Mouse (Mus musculus) liver, adult (tissue): ENCODE measurements around the gene Erp27.

Experiments
- GATA4 ChIP-seq: IDR thresholded peaks from 2 replicates; pipeline ENCODE4 v1.6.1; 2014; ENCODE audit warnings: mild to moderate bottlenecking, low read length; ENCODE audit not compliant: insufficient replicate concordance

The Erp27 gene

DNA sequence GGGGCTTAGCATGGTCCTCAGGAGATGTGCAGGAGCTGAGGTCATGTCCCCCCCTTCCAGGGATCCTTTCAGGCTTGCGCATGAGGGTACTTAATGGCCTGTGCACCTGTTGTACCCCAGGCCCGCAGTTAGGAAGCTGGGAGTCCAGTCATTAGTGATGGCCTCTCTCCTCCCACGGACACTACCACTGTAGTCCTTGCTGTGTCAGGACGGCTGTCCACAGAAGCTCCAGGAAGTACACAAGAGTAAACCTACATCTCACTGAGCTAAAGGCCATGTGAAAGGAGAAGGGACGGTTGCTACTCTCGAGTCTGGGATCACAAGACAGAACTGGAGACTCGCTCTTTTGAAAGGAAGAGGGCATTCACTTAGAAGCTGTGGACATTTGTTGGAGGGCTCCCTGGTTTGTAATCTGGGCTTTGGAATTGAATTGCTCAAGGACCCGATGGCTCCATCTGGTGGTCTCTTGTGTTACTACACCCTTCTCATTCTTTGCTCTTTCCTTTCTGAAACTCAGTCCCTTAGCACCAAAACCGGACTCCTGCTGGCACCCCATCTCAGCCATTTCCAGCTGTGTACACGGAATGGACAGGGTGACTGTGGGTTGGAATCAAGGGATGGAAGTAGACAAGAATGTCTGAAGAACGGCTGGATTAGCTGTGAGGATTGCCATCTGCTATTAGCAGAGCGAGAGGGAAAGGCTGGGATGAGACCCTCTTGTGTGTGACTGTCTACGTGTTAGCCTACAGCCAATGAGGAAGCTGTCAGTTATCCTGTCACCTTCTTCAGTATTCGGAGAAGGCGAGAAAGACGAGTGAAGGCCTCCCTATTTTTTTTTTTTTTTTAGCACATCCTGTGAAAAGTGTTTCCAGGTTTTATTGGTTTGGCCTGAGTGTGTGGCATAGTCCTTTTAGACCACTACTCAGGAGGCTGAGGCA is 1.4 kb downstream of the Erp27 start:
- no peak for TF ChIP-seq GATA4

- TF ChIP-seq GATA4, result no peak
Measured at GRCm38 (mm10) chr6:136917885-136918284, 4.1 kb downstream of the Erp27 start.

- TF ChIP-seq GATA4, result no peak
Measured at GRCm38 (mm10) chr6:136915721-136916395, 6.1 kb downstream of the Erp27 start.

- TF ChIP-seq GATA4, result no peak
Measured at GRCm38 (mm10) chr6:136914234-136914633, 7.7 kb downstream of the Erp27 start.

GRCm38 (mm10) chr6:136913384-136914126 is 8.4 kb downstream of the Erp27 start:
- no peak for TF ChIP-seq GATA4

DNA sequence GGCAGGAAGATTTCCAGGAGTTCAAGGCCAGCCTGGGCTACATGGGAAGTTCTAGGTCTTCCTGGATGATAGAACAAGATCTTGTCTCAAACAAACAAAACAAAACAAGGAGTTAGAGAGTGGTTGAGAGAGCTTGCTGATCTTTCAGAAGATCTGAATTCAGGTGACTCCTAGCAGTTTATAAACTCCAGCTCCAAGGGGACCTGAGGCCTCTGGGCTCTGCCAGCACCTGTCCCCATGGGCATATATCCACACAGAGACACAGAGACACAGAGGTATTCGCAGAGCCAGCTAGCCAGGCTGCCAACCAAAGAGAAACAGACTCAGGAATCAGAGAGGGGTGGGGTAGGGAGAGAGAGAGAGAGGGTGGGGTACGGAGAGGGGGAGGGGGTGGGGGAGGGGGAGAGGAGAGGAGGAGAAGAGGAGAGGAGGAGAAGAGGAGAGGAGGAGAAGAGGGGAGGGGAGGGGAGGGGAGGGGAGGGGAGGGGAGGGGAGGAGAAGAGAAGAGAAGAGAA is 9.2 kb downstream of the Erp27 start:
- no peak for TF ChIP-seq GATA4

- TF ChIP-seq GATA4, result no peak
Measured at GRCm38 (mm10) chr6:136910247-136910890, 11.6 kb downstream of the Erp27 start.

DNA sequence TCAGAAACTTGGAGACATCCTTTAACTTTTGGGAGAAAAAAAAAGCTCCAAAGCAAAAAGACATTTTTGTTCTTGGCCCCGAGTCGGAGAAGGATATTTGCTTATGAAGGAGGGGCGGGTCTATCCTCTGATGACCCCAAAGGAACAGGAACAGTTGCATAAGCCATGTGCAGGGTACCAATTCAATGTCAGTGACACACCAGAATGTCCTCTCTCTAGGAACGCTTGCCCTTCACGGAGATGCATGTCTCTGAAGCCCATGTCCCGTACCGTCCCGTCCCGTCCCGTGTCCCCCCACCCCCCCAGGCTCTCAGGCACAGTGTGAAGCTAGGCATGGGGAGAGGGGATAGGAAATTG is 15.1 kb downstream of the Erp27 start:
- TF ChIP-seq GATA4, result no peak

DNA sequence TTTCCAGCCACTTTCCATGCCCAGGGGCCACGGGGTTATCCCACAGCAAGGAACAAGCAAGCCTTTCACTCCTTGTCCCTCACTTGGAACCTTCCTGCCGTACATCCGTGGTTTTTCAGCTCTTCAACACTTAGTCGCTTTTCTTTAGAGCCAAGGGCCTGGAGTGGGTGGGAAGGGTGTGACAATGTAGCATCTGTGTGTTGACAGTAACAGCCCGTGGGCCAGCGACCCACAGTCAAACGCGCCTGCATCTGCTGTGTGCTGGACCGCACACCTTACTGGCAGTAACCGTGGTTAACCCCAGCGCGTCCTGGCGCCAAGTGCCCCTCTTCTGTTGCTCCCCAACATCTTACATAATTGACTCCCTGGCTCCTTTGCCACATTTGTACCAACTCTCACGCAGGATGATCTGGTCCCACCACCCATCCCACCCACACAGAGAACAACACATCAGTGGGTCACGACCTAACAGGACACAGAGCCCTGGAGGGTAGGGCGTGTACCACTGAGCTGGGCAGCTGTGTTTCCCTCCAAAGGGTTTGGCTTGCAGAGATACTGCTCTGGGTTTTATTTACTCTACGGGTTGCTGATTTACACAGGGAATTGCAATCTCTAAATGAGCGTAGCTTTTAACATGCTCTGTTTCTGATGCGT is 15.6 kb downstream of the Erp27 start:
- TF ChIP-seq GATA4, result no peak

DNA sequence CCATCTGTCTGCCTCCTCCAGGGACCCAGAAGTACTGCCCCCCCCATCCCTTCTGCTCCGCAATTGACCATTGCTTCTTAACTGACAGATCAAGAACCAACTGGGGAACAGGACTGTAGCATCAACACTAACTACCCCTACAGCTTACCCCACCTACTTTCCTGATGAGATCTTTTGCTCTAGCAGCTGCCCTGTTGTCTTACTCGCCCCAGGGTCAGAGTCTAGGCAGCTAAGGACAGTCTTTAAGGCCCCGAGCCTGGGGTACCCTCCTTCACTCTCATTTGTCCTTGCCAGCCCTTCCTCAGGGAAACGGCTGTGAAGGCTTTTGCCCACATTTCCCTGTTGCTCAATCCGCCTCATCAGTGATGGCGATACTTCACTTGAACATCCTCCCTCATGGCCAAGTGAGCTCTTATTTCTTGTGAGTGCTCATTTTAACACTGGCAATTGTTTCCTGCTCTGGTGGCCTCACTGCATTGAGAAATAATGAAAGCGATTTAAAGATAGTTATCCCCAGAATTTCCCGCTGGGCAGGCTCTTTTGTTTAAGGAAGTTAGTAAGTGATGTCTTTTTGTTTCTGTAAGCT is 18.0 kb downstream of the Erp27 start:
- no peak for TF ChIP-seq GATA4

GRCm38 (mm10) chr6:136902527-136902926 is 19.5 kb downstream of the Erp27 start:
- no peak for TF ChIP-seq GATA4

DNA sequence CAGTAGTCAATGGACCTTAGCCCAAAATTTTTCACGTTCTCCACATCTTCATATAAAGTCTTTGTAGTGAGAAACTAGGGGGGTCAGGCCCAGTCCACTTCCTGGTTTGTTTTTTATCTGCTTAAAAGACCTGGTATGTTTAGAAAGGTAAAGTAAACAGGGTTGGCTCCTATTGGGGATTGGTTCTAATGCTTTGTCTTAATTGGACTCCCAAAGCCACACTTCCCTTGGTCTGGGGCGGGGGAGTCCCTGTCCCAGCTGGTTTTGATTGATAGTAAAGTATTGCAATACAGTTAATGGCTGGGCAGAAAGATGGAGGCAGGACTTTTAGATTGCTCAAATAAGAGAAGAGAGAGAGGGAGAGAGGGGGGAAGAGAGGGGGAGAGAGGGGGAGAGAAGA is 21.0 kb downstream of the Erp27 start:
- no peak for TF ChIP-seq GATA4

DNA sequence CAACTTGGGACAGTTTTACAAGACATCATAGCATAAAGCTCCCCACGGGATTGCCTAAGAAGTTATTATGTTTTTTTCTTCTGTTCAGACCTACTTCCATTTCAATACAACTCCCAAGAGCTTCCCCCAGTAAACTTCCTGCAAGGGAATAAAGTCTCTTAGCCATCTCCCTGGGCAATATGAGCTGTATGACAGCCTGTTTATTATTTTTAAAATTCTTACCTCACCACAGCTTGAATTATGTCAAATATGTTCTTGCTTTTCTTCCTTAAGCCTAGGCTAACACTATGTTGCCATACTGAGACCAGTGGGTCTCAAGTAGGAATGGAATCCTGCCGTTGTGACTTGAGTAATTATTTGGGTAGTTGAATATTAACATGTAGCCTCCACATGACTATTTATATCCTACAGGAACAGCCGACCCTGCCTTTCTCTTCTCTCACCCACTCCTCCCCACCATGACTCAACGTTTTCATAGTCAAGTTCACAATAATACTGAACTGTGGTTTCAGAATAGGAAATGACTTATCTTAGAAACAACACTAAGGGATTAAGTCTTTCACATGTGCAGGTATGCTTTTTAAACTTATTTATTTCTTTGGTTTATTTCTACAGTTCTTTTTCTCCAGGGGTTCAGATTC is 21.5 kb downstream of the Erp27 start:
- TF ChIP-seq GATA4, result no peak

DNA sequence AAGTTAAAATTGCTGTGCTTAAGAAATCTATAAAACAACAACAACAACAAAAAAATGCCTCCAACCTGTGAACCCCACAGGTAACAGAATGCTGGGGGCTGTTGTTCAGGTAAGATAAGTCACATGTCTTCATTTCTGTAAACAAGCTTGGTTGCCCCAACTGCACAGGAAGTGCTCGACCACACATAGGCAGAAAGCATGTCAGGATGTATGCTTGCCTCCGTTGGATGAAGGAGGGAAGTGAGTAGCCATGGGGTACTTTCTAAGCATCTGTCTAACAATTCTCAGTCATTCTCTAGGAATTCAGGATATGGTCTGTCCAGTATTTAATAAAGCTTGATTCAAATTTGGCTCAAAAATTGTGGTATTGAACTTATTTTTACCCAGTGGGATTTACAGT is 23.0 kb downstream of the Erp27 start:
- no peak for TF ChIP-seq GATA4
